Mouse (Mus musculus) limb, embryonic 12.5 days (tissue): ENCODE results near the gene Adss. TPM values are rescaled to one million over a fixed set of nuclear protein-coding genes. Genes with fewer than 3 reads are reported as not detected.
"Not testable (repeated sequence)": the region's sequence is repeated elsewhere in the genome, so short reads cannot be mapped to it uniquely, and the experiment has no call there.

Experiments used
- ATAC-seq: fragments of 200-750 bp; cut with Nextera tagmentation; 2 replicates; pipeline ENCODE4 v1.8.0; 2017; ENCODE audit warnings: low read depth, moderate TSS enrichment; ENCODE audit not compliant: insufficient number of reproducible peaks, insufficient read depth, low FRiP score, low TSS enrichment
- H3K27ac ChIP-seq: fragments of 300-500 bp; sonication (generic); 2 replicates; pipeline ENCODE4 v1.5.1; 2016; ENCODE audit warnings: mild to moderate bottlenecking, moderate library complexity
- H3K27me3 ChIP-seq: fragments of 300-500 bp; sonication (generic); 2 replicates; pipeline ENCODE4 v1.6.1; 2016; ENCODE audit warnings: mild to moderate bottlenecking, moderate library complexity
- H3K36me3 ChIP-seq: fragments of 300-500 bp; sonication (generic); 2 replicates; pipeline ENCODE4 v1.6.1; 2016; ENCODE audit warnings: mild to moderate bottlenecking, moderate library complexity
- H3K4me1 ChIP-seq: fragments of 300-500 bp; sonication (generic); replicated peaks from 2 replicates; pipeline ENCODE4 v1.6.1; 2016
- H3K4me2 ChIP-seq: fragments of 300-500 bp; sonication (generic); 2 replicates; pipeline ENCODE4 v1.6.1; 2016; ENCODE audit warnings: mild to moderate bottlenecking, moderate library complexity
- H3K4me3 ChIP-seq: fragments of 300-500 bp; sonication (generic); replicated peaks from 2 replicates; pipeline ENCODE4 v1.5.1; 2016; ENCODE audit warnings: mild to moderate bottlenecking
- H3K9ac ChIP-seq: fragments of 300-500 bp; sonication (generic); replicated peaks from 2 replicates; pipeline ENCODE4 v1.6.1; 2016; ENCODE audit warnings: mild to moderate bottlenecking, moderate library complexity
- H3K9me3 ChIP-seq: fragments of 300-500 bp; sonication (generic); 2 replicates; pipeline ENCODE4 v1.6.1; 2016; ENCODE audit warnings: mild to moderate bottlenecking, moderate library complexity
- WGBS: fragments of 180-500 bp; shearing (Covaris S2); methylation state at CpG from one replicate; pipeline ENCODE4 v1.1.7; 2016; 5-methylcytosine and 5-hydroxymethylcytosine counted together
- polyA plus RNA-seq: library from polyadenylated mRNA; unstranded; fragments of >200 nt; fragmentation: Nextera tagmentation; extraction: Ambion mirVana; gene quantifications from 2 replicates; pipeline ENCODE4 v1.2.1, GENCODE M21; 2016

Gene Adss
- polyA plus RNA-seq: 62.3 and 64.3 TPM in 2 replicates

GRCm38 (mm10) chr1:177796193-177796939, at the start of gene Adss:
Adss (minus strand) TSS chr1:177796511.
- H3K36me3 ChIP-seq: no peaks in the 10 kb centered on the region
- H3K4me1 ChIP-seq: peaks cover 10% of the 10 kb centered on the region
- no peaks in the 10 kb centered on the region for H3K9me3 ChIP-seq
- peak; percentile 100 for ATAC-seq
- H3K27ac ChIP-seq: peak within 1 kb of the TSS; percentile 95
- H3K4me2 ChIP-seq: peak within 1 kb of the TSS; percentile 72
- no peaks in the 10 kb centered on the region for H3K27me3 ChIP-seq
- under 1% methylated on average over 54 of the region's 64 CpGs for WGBS
- peak within 1 kb of the TSS; percentile 88 for H3K9ac ChIP-seq
- peak within 1 kb of the TSS; percentile 82 for H3K4me3 ChIP-seq

DNA sequence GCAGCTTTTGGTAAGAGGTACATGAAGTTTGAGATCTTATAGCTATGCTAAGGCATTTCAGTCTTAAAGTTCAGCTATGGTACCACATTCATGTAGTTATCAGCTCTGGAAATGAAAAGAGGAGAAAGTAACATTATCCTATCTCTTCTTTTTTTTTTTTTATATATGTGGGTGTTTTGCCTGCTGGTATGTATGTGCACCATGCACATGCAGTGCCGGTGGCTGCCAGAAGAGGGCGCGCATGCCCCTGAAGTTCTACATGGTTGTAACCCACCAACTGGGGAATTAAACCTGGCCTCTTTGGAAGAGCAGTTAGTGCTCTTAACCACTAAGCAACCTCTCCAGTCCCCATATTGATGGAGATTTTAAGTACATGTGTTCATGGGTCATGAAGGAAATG, 49.5 kb upstream of the Adss start:
- not testable (repeated sequence) for H3K9me3 ChIP-seq, H3K4me2 ChIP-seq, ATAC-seq, H3K9ac ChIP-seq, H3K27me3 ChIP-seq, H3K4me3 ChIP-seq, H3K27ac ChIP-seq, H3K4me1 ChIP-seq, H3K36me3 ChIP-seq
- 53% methylated on average over 3 of the region's 3 CpGs for WGBS

DNA sequence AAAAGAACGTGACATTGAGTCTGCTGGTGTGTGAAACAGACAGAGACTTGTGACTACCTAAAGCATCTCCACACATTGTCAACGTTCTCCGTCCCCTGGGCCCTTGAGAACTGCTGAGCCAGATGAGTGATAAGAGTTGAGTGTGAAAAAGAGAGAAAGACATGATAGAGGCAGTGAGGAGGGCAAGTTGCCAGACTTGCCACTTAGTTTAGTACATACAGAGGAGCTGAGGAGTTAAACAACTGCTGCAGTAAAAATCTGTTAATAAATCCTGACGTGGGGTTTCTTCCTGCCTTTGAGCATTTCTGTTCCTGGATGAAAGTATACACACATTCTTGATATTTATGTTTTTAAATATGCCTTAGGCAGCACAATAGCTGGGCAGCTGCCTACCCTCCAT, 31.5 kb upstream of the Adss start:
- H3K4me1 ChIP-seq: not testable (repeated sequence)
- WGBS: 81% methylated on average over 4 of the region's 4 CpGs

GRCm38 (mm10) chr1:177806772-177807171, 10.5 kb upstream of the Adss start:
- not testable (repeated sequence) for H3K27ac ChIP-seq, H3K9ac ChIP-seq, H3K4me1 ChIP-seq, H3K36me3 ChIP-seq, H3K4me3 ChIP-seq, H3K4me2 ChIP-seq, H3K9me3 ChIP-seq, ATAC-seq, H3K27me3 ChIP-seq
- 0% methylated on average over 1 of the region's 1 CpGs for WGBS

More for the DNA sequence above, 31.5 kb upstream of the Adss start:
- not testable (repeated sequence) for H3K27me3 ChIP-seq, H3K27ac ChIP-seq, H3K4me2 ChIP-seq, H3K4me3 ChIP-seq, H3K9ac ChIP-seq, ATAC-seq, H3K9me3 ChIP-seq, H3K36me3 ChIP-seq

GRCm38 (mm10) chr1:177803511-177803910, 7.2 kb upstream of the Adss start:
- Histone ChIP-seq H3K9me3 (no peaks in the 10 kb centered on the region), H3K4me1 (no peaks in the 10 kb centered on the region), H3K9ac (no peak overlapping the region), H3K4me3 (no peak overlapping the region), H3K27ac (no peak overlapping the region), H3K27me3 (no peaks in the 10 kb centered on the region), H3K4me2 (no peak overlapping the region), H3K36me3 (no peaks in the 10 kb centered on the region)
- no peak for ATAC-seq
- WGBS: 84% methylated on average over 2 of the region's 2 CpGs

DNA sequence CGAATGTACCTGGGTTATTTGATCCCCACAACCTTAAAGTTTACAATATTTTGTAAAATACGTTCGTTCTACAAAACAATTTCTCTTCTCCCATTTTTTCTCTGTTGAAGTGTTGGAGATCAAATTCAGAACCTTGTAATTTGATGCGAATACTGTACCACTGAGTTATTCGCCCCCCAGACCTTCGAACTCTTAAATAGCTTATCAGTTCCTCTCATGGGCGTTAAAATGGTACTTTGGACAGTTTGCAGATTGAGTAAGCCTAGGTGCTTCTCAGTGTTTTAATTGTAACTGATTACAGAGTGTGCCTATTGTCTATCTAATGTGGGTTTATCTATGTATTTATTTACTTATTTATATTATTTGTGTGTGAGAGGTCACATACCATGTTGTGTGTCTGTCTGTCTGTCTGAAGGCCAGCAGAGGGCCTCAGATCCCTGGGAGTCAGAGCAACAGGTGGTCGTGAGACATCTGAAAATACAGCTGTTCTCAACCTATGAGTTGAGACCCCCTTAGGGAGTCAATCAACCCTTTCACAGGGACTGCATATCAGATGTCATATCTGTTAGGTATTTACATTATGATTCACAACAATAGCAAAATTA, 942 bp upstream of the Adss start:
- H3K9me3 ChIP-seq: no peaks in the 10 kb centered on the region
- no peak overlapping the region for H3K9ac ChIP-seq
- whole genome bisulfite sequencing: 75% methylated on average over 8 of the region's 8 CpGs
- no peak overlapping the region for H3K4me3 ChIP-seq
- H3K27me3 ChIP-seq: no peaks in the 10 kb centered on the region
- peaks cover 10% of the 10 kb centered on the region for H3K4me1 ChIP-seq
- no peak for ATAC-seq
- H3K4me2 ChIP-seq: peak overlapping the region; percentile 34; the same call in 1 of the 2 replicates
- H3K36me3 ChIP-seq: no peaks in the 10 kb centered on the region
- H3K27ac ChIP-seq: no peak overlapping the region

- H3K9ac ChIP-seq: peak overlapping the region; percentile 88
- no peaks in the 10 kb centered on the region for H3K36me3 ChIP-seq
- ATAC-seq: peak; percentile 56
- no peaks in the 10 kb centered on the region for H3K27me3 ChIP-seq
- 0% methylated on average over 41 of the region's 41 CpGs for WGBS
- H3K4me3 ChIP-seq: peak overlapping the region; percentile 82
- H3K4me1 ChIP-seq: peaks cover 10% of the 10 kb centered on the region
- H3K4me2 ChIP-seq: peak overlapping the region; percentile 72
- H3K27ac ChIP-seq: peak overlapping the region; percentile 95
- no peaks in the 10 kb centered on the region for H3K9me3 ChIP-seq
Measured at GRCm38 (mm10) chr1:177795421-177796192, 704 bp downstream of the Adss start.

- Histone ChIP-seq H3K4me1 (peaks cover 10% of the 10 kb centered on the region), H3K9ac (peak overlapping the region; percentile 88), H3K27ac (peak overlapping the region; percentile 23; the same call in 1 of the 2 replicates), H3K4me3 (peak overlapping the region; percentile 82), H3K36me3 (peaks cover under 1% of the 10 kb centered on the region; the same call in 1 of the 2 replicates), H3K4me2 (peak overlapping the region; percentile 72), H3K9me3 (0 out of 2 replicates have a peak, but pooled peaks cover 2% of the 10 kb centered on the region), H3K27me3 (no peaks in the 10 kb centered on the region)
- no peak for ATAC-seq
- 7% methylated on average over 8 of the region's 8 CpGs for WGBS
Measured at GRCm38 (mm10) chr1:177794866-177795265, 1.4 kb downstream of the Adss start.

GRCm38 (mm10) chr1:177792835-177793234, 3.5 kb downstream of the Adss start:
- Histone ChIP-seq H3K27me3 (no peaks in the 10 kb centered on the region), H3K4me3 (no peak overlapping the region), H3K27ac (no peak overlapping the region), H3K9ac (no peak overlapping the region), H3K4me2 (no peak overlapping the region), H3K36me3 (peaks cover 8% of the 10 kb centered on the region; the same call in 1 of the 2 replicates), H3K9me3 (peaks cover 10% of the 10 kb centered on the region; the same call in 1 of the 2 replicates), H3K4me1 (peaks cover 10% of the 10 kb centered on the region)
- ATAC-seq: no peak
- 91% methylated on average over 3 of the region's 3 CpGs for WGBS

- Histone ChIP-seq H3K9me3 (no peaks in the 10 kb centered on the region), H3K4me2 (no peak overlapping the region), H3K4me3 (no peak overlapping the region), H3K27ac (no peak overlapping the region), H3K4me1 (no peaks in the 10 kb centered on the region), H3K36me3 (peaks cover 58% of the 10 kb centered on the region), H3K27me3 (no peaks in the 10 kb centered on the region), H3K9ac (no peak overlapping the region)
- no peak for ATAC-seq
- whole genome bisulfite sequencing: 76% methylated on average over 2 of the region's 2 CpGs
Measured at GRCm38 (mm10) chr1:177777397-177777796, 18.9 kb downstream of the Adss start.

DNA sequence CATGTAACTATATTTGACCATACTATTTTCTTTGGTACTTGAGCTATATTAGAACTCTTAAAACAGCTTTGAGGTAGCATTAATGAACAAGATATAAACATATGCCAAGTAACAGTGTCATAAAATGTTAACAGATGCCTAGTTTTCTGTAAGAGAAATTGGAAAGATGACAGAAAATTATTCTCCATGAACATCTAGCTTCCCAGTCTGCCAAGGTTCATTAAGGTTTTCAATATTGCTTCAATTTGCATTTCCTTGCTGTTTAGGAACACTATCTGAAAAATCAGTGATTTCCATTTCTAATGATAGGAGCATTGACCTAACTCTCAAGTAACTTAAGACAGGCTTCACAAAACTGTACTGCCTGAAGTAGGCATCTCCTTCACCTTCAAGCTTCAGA, 27.4 kb downstream of the Adss start:
- Histone ChIP-seq H3K9me3 (no peaks in the 10 kb centered on the region), H3K4me1 (no peaks in the 10 kb centered on the region), H3K9ac (no peak overlapping the region), H3K36me3 (peaks cover 68% of the 10 kb centered on the region), H3K27me3 (no peaks in the 10 kb centered on the region), H3K27ac (no peak overlapping the region), H3K4me2 (no peak overlapping the region), H3K4me3 (no peak overlapping the region)
- ATAC-seq: no peak
